Mouse (Mus musculus) stomach, embryonic 16.5 days (tissue): ENCODE results near the gene Lep. TPM values are rescaled to one million over a fixed set of nuclear protein-coding genes. Genes with fewer than 3 reads are reported as not detected.

ENCODE experiments used
- ATAC-seq: fragments of 200-750 bp; cut with Nextera tagmentation; 2 replicates; pipeline ENCODE4 v1.8.0; 2017; ENCODE audit warnings: moderate number of reproducible peaks, moderate TSS enrichment; ENCODE audit not compliant: insufficient read depth, low FRiP score
- H3K27ac ChIP-seq: fragments of 300-500 bp; sonication (generic); 2 replicates; pipeline ENCODE4 v1.5.1; 2014; ENCODE audit warnings: low read length
- H3K27me3 ChIP-seq: fragments of 300-500 bp; sonication (generic); 2 replicates; pipeline ENCODE4 v1.6.1; 2014; ENCODE audit warnings: low read length, control low read depth, mixed read lengths; ENCODE audit not compliant: control insufficient read depth, insufficient read depth
- H3K36me3 ChIP-seq: fragments of 300-500 bp; sonication (generic); 2 replicates; pipeline ENCODE4 v1.6.1; 2014; ENCODE audit warnings: low read length; ENCODE audit not compliant: control insufficient read depth, insufficient read depth
- H3K4me1 ChIP-seq: fragments of 300-500 bp; sonication (generic); 2 replicates; pipeline ENCODE4 v1.6.1; 2014; ENCODE audit warnings: low read length, control low read depth, mixed read lengths; ENCODE audit not compliant: control insufficient read depth, insufficient read depth
- H3K4me2 ChIP-seq: fragments of 300-500 bp; sonication (generic); 2 replicates; pipeline ENCODE4 v1.6.1; 2014; ENCODE audit warnings: low read depth, low read length, mixed read lengths
- H3K4me3 ChIP-seq: fragments of 300-500 bp; sonication (generic); replicated peaks from 2 replicates; pipeline ENCODE4 v1.5.1; 2014; ENCODE audit warnings: mild to moderate bottlenecking, low read length
- H3K9ac ChIP-seq: fragments of 300-500 bp; sonication (generic); 2 replicates; pipeline ENCODE4 v1.6.1; 2014; ENCODE audit warnings: low read length
- H3K9me3 ChIP-seq: fragments of 300-500 bp; sonication (generic); replicated peaks from 2 replicates; pipeline ENCODE4 v1.6.1; 2016; ENCODE audit warnings: low read length, control low read depth; ENCODE audit not compliant: control insufficient read depth
- WGBS: fragments of 180-500 bp; shearing (Covaris S2); extraction: QIAGEN DNeasy Blood & Tissue Kit; methylation state at CpG from one replicate; pipeline ENCODE4 v1.1.7; 2014; 5-methylcytosine and 5-hydroxymethylcytosine counted together
- polyA plus RNA-seq: library from polyadenylated mRNA; unstranded; fragments of >200 nt; fragmentation: Nextera tagmentation; extraction: Ambion mirVana; gene quantifications from 2 replicates; pipeline ENCODE4 v1.2.1, GENCODE M21; 2015

Gene Lep
- polyA plus RNA-seq, 1 experiment from 2014 or later = not detected

- Histone ChIP-seq H3K9ac (no peak overlapping the region), H3K4me2 (no peak overlapping the region), H3K36me3 (no peaks in the 10 kb centered on the region), H3K4me1 (no peaks in the 10 kb centered on the region), H3K9me3 (0 out of 2 replicates have a peak, but pooled peaks cover 5% of the 10 kb centered on the region), H3K4me3 (no peak overlapping the region), H3K27ac (no peak overlapping the region), H3K27me3 (no peaks in the 10 kb centered on the region)
- no peak for ATAC-seq
- 75% methylated on average over 12 of the region's 12 CpGs for WGBS
These were observed 27.6 kb upstream of the Lep start for GRCm38 (mm10) chr6:29032411-29032810.

GRCm38 (mm10) chr6:29033981-29034646 lies 25.9 kb upstream of the Lep start:
- 83% methylated on average over 7 of the region's 7 CpGs for WGBS
- H3K27me3 ChIP-seq = no peaks in the 10 kb centered on the region
- no peak overlapping the region for H3K9ac ChIP-seq
- ATAC-seq = no peak
- no peaks in the 10 kb centered on the region for H3K4me1 ChIP-seq
- no peaks in the 10 kb centered on the region for H3K36me3 ChIP-seq
- no peak overlapping the region for H3K27ac ChIP-seq
- H3K4me2 ChIP-seq = no peak overlapping the region
- H3K4me3 ChIP-seq = no peak overlapping the region
- 0 out of 2 replicates have a peak, but pooled peaks cover 5% of the 10 kb centered on the region for H3K9me3 ChIP-seq

GRCm38 (mm10) chr6:29036698-29037097 lies 23.3 kb upstream of the Lep start:
- Histone ChIP-seq H3K27ac (no peak overlapping the region), H3K4me3 (no peak overlapping the region), H3K4me2 (no peak overlapping the region), H3K27me3 (no peaks in the 10 kb centered on the region), H3K9me3 (no peaks in the 10 kb centered on the region), H3K36me3 (no peaks in the 10 kb centered on the region), H3K4me1 (no peaks in the 10 kb centered on the region), H3K9ac (no peak overlapping the region)
- 56% methylated on average over 4 of the region's 4 CpGs for WGBS
- no peak for ATAC-seq

- Histone ChIP-seq H3K27me3 (no peaks in the 10 kb centered on the region), H3K36me3 (no peaks in the 10 kb centered on the region), H3K9me3 (no peaks in the 10 kb centered on the region), H3K4me3 (no peak overlapping the region), H3K4me2 (no peak overlapping the region), H3K9ac (no peak overlapping the region), H3K4me1 (no peaks in the 10 kb centered on the region), H3K27ac (no peak overlapping the region)
- 74% methylated on average over 2 of the region's 2 CpGs for WGBS
- ATAC-seq = no peak
These were observed 19.8 kb upstream of the Lep start for GRCm38 (mm10) chr6:29040266-29040665.

- H3K9me3 ChIP-seq = no peaks in the 10 kb centered on the region
- no peaks in the 10 kb centered on the region for H3K4me1 ChIP-seq
- no peak overlapping the region for H3K4me2 ChIP-seq
- H3K36me3 ChIP-seq = no peaks in the 10 kb centered on the region
- no peak overlapping the region for H3K4me3 ChIP-seq
- no peak overlapping the region for H3K9ac ChIP-seq
- no peaks in the 10 kb centered on the region for H3K27me3 ChIP-seq
- no peak overlapping the region for H3K27ac ChIP-seq
- no peak for ATAC-seq
These were observed 16.0 kb upstream of the Lep start for GRCm38 (mm10) chr6:29044029-29044428.

GRCm38 (mm10) chr6:29049926-29050325 lies 10.1 kb upstream of the Lep start:
- Histone ChIP-seq H3K27ac (no peak overlapping the region), H3K9me3 (no peaks in the 10 kb centered on the region), H3K4me1 (no peaks in the 10 kb centered on the region), H3K4me3 (no peak overlapping the region), H3K36me3 (no peaks in the 10 kb centered on the region), H3K9ac (no peak overlapping the region), H3K4me2 (no peak overlapping the region), H3K27me3 (no peaks in the 10 kb centered on the region)
- WGBS = 54% methylated on average over 5 of the region's 5 CpGs
- no peak for ATAC-seq

GRCm38 (mm10) chr6:29052188-29052587 lies 7.8 kb upstream of the Lep start:
- Histone ChIP-seq H3K36me3 (no peaks in the 10 kb centered on the region), H3K27ac (no peak overlapping the region), H3K9ac (no peak overlapping the region), H3K4me1 (no peaks in the 10 kb centered on the region), H3K9me3 (no peaks in the 10 kb centered on the region), H3K27me3 (no peaks in the 10 kb centered on the region), H3K4me2 (no peak overlapping the region), H3K4me3 (no peak overlapping the region)
- 62% methylated on average over 9 of the region's 9 CpGs for WGBS
- no peak for ATAC-seq

- 78% methylated on average over 7 of the region's 7 CpGs for WGBS
- no peak overlapping the region for H3K27ac ChIP-seq
- no peaks in the 10 kb centered on the region for H3K9me3 ChIP-seq
- H3K9ac ChIP-seq = no peak overlapping the region
- no peaks in the 10 kb centered on the region for H3K36me3 ChIP-seq
- H3K4me3 ChIP-seq = no peak overlapping the region
- no peaks in the 10 kb centered on the region for H3K4me1 ChIP-seq
- no peaks in the 10 kb centered on the region for H3K27me3 ChIP-seq
- ATAC-seq = no peak
- H3K4me2 ChIP-seq = no peak overlapping the region
These were observed 6.8 kb upstream of the Lep start for GRCm38 (mm10) chr6:29053181-29053580.

GRCm38 (mm10) chr6:29056377-29056776 lies 3.6 kb upstream of the Lep start:
- 76% methylated on average over 7 of the region's 7 CpGs for WGBS
- no peak for ATAC-seq
- no peak overlapping the region for H3K27ac ChIP-seq

More at GRCm38 (mm10) chr6:29056377-29056776, 3.6 kb upstream of the Lep start:
- Histone ChIP-seq H3K9ac (no peak overlapping the region), H3K36me3 (no peaks in the 10 kb centered on the region), H3K4me3 (no peak overlapping the region), H3K9me3 (no peaks in the 10 kb centered on the region), H3K4me1 (no peaks in the 10 kb centered on the region), H3K27me3 (no peaks in the 10 kb centered on the region), H3K4me2 (no peak overlapping the region)
